Mouse (Mus musculus): Measurements from ENCODE around the gene Olfr167. TPM values are rescaled to one million over a fixed set of nuclear protein-coding genes. Genes with fewer than 3 reads are reported as not detected.
"Not testable (repeated sequence)": the region's sequence is repeated elsewhere in the genome, so short reads cannot be mapped to it uniquely, and the experiment has no call there.

The Olfr167 gene
- not detected for total RNA-seq (2021)
- long read RNA-seq, experiment 1 = 0 reads
- long read RNA-seq, experiment 2 = 0 reads

GRCm38 (mm10) chr16:19522166-19522565, at the start of gene Olfr167:
Gene Olfr167 (minus strand): TSS chr16:19522266.
- DNase-seq (ENCODE audit: low spot score in 2 of 2) = no peak

- not testable (repeated sequence) for DNase-seq (ENCODE audit: low spot score in 2 of 2)
These were observed 49.6 kb upstream of the Olfr167 start, which contains the start of gene Olfr169 for GRCm38 (mm10) chr16:19571709-19572108. Gene Olfr169 (minus strand): TSS chr16:19571809.

- DNase-seq (ENCODE audit: low spot score in 2 of 2) = not testable (repeated sequence)
These were observed 31.4 kb upstream of the Olfr167 start for GRCm38 (mm10) chr16:19553429-19553828.

GRCm38 (mm10) chr16:19552246-19552645, 30.2 kb upstream of the Olfr167 start:
- not testable (repeated sequence) for DNase-seq (ENCODE audit: low spot score in 2 of 2)

- no peak for DNase-seq (ENCODE audit: low spot score in 2 of 2)
These were observed 13.4 kb upstream of the Olfr167 start, which contains the start of gene Olfr168 for GRCm38 (mm10) chr16:19535455-19535854. Gene Olfr168 (minus strand): TSS chr16:19535555.

- DNase-seq (ENCODE audit: low spot score in 2 of 2) = no peak
These were observed 38.7 kb downstream of the Olfr167 start, which contains the start of gene Olfr166 for GRCm38 (mm10) chr16:19483394-19483793. Gene Olfr166 (plus strand): TSS chr16:19483694.

- no peak for DNase-seq (ENCODE audit: low spot score in 2 of 2)
These were observed 57.7 kb downstream of the Olfr167 start for GRCm38 (mm10) chr16:19464365-19464764.

Other genes starting within 250 kb of the Olfr167 start
- gene Olfr164, start 208.2 kb downstream of the Olfr167 start, total RNA-seq (2021) = not detected
- gene Olfr165, start 99.1 kb downstream of the Olfr167 start, total RNA-seq (2021) = not detected
- gene Olfr166, start 38.6 kb downstream of the Olfr167 start, total RNA-seq (2021) = not detected
- not detected for gene Olfr168, start 13.3 kb upstream of the Olfr167 start, total RNA-seq (2021)
- not detected for gene Olfr169, start 49.5 kb upstream of the Olfr167 start, total RNA-seq (2021)
- not detected for gene Olfr170, start 89.6 kb upstream of the Olfr167 start, total RNA-seq (2021)
- gene Olfr171, start 107.7 kb upstream of the Olfr167 start, total RNA-seq (2021) = not detected
- under 1 TPM in 1 of 2 experiments, not detected in 1; 0.10 TPM for gene Lamp3, start 184.1 kb upstream of the Olfr167 start, total RNA-seq (2021)
- gene B3gnt5, start 237.9 kb upstream of the Olfr167 start, total RNA-seq (2021) = under 1 TPM; 0.32 to 0.63 TPM